Mouse (Mus musculus): Measurements from ENCODE around the gene B4galt5. TPM values are rescaled to one million over a fixed set of nuclear protein-coding genes. Genes with fewer than 3 reads are reported as not detected.

B4galt5 gene
- total and polyA plus RNA-seq, 3 experiments = 12.5 to 17.6 (median 13.5) TPM

DNA sequence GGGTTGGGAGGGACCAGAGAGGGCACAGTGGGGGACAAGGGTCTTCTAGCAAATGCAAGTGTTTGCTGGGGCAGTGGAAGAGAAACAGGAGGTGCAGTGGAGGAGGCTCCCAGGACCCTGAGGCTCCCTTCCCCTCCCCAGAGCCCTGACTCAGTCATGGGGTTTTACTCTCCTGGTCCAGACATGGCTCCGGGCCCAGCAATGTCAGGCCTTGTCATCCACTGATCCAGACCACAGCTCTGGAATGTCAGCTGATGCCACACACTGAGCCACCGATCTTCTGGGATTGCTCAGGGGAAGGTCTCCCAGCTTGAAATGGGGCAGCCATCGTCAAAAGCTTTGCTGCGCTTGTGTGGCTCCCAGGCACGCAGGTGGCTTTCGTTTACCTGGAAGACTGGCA, 38.0 kb upstream of the B4galt5 start:
- dilution Hi-C loops (cut with MboI; ENCODE audit: extremely low pct_ligation_motif_present, extremely low pct_unique_long_range_greater_than_20kb, low sequenced_read_pairs) = no loop called here
- H3K4me3 ChIP-seq (replicated peaks in 1 of 3; ENCODE audit: low read depth in 2 of 3, low read length in 2 of 3, poor library complexity in 1 of 3) = no peak overlapping the region
- H3K27me3 ChIP-seq (replicated peaks) = no peaks in the 10 kb centered on the region
- H3K79me2 ChIP-seq (replicated peaks; ENCODE audit: control insufficient read depth, extremely low read depth, insufficient read depth, poor library complexity, severe bottlenecking) = no peaks in the 10 kb centered on the region
- no peak overlapping the region for H3K27ac ChIP-seq (ENCODE audit: insufficient read depth, low read depth)
- in situ Hi-C loops (cut with MboI; ENCODE audit: low pct_ligation_motif_present, low pct_unique_long_range_greater_than_20kb, low sequenced_read_pairs) = no loop called here
- H3K9me3 ChIP-seq (replicated peaks; ENCODE audit: low read length) = peaks cover 3% of the 10 kb centered on the region
- TF ChIP-seq E2F4 (IDR thresholded peaks at IDR 0.05; ENCODE audit: insufficient replicate concordance, low read depth, low read length) (no peak), CHD2 (IDR thresholded peaks at IDR 0.05; ENCODE audit: low read length) (no peak), PAX5 (IDR thresholded peaks at IDR 0.05; ENCODE audit: low read length) (no peak), POLR2AphosphoS2 (IDR thresholded peaks at IDR 0.05; ENCODE audit: low read depth, low read length) (no peak), HCFC1 (IDR thresholded peaks at IDR 0.05; ENCODE audit: low read depth, low read length) (no peak), ZMIZ1 (IDR thresholded peaks at IDR 0.05; ENCODE audit: low read depth, low read length) (no peak), MXI1 (IDR thresholded peaks at IDR 0.05; ENCODE audit: low read depth, low read length) (no peak), RCOR1 (conservative IDR thresholded peaks at IDR 0.05; ENCODE audit: low read depth, low read length) (no peak), JUN (IDR thresholded peaks at IDR 0.05; ENCODE audit: insufficient read depth, low read depth, low read length) (no peak), MYC (IDR thresholded peaks at IDR 0.05; ENCODE audit: low read depth, low read length) (no peak), POLR2A (IDR thresholded peaks at IDR 0.05; ENCODE audit: low read depth, low read length) (no peak), IRF4 (IDR thresholded peaks at IDR 0.05; ENCODE audit: low read depth, low read length) (no peak), JUND (conservative IDR thresholded peaks at IDR 0.05; ENCODE audit: low read depth, low read length) (no peak), TCF12 (IDR thresholded peaks at IDR 0.05; ENCODE audit: low read depth, low read length) (no peak), CTCF (conservative IDR thresholded peaks at IDR 0.05 in 1 of 2, IDR thresholded peaks at IDR 0.05 in 1 of 2; ENCODE audit: low read depth in 2 of 2, low read length in 2 of 2) (no peak), MAZ (IDR thresholded peaks at IDR 0.05; ENCODE audit: low read depth, low read length) (no peak), ZNF384 (IDR thresholded peaks at IDR 0.05; ENCODE audit: low read depth, low read length) (no peak), ETS1 (conservative IDR thresholded peaks at IDR 0.05; ENCODE audit: low read depth, low read length) (no peak)
- peaks cover 23 to 56% of the 10 kb centered on the region in 2 experiments for H3K4me1 ChIP-seq (ENCODE audit: control insufficient read depth in 1 of 2, insufficient read depth in 2 of 2)
- no peak overlapping the region for H3K4me2 ChIP-seq (ENCODE audit: insufficient read depth, low read depth, poor library complexity, severe bottlenecking)
- DNase-seq (ENCODE audit: extremely low read depth) = no peak
- no peak overlapping the region for H3K9ac ChIP-seq (ENCODE audit: insufficient read depth, low read depth)
- no peaks in the 10 kb centered on the region for H3K36me3 ChIP-seq (replicated peaks in 1 of 2; ENCODE audit: control insufficient read depth in 1 of 2, insufficient read depth in 1 of 2, low read length in 1 of 2)

DNA sequence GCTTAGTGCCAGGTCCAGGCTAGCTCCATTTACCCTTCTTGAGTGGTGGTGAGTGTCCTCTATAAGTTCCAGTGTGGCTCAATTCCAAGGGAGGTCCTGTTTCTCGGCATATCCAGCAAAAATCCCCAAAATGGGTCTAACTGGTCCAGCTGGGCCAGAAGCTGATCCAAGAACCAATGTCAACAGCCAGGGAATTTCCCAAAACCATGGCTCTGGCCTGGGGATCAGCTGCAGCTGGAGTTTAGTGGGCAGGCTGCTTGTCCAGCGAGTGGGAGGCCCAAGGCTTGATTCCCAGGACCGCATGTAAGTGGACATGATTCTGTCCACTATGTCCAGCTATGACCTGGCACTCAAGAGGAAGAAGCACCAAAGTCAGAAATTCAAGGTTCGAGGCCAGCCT, 37.5 kb upstream of the B4galt5 start:
- TF ChIP-seq USF1 (IDR thresholded peaks at IDR 0.05; ENCODE audit: low read depth, low read length) (no peak), MAFK (IDR thresholded peaks at IDR 0.05; ENCODE audit: insufficient replicate concordance, low read length) (no peak), MXI1 (IDR thresholded peaks at IDR 0.05; ENCODE audit: low read depth, low read length) (no peak), SMC3 (IDR thresholded peaks at IDR 0.05; ENCODE audit: low read depth, low read length) (no peak), IRF4 (IDR thresholded peaks at IDR 0.05; ENCODE audit: low read depth, low read length) (no peak), CHD2 (IDR thresholded peaks at IDR 0.05; ENCODE audit: low read length) (no peak), GABPA (IDR thresholded peaks at IDR 0.05; ENCODE audit: insufficient replicate concordance, low read depth, low read length) (no peak), CTCF (conservative IDR thresholded peaks at IDR 0.05 in 1 of 2, IDR thresholded peaks at IDR 0.05 in 1 of 2; ENCODE audit: low read depth in 2 of 2, low read length in 2 of 2) (no peak), MAZ (IDR thresholded peaks at IDR 0.05; ENCODE audit: low read depth, low read length) (no peak), E2F4 (IDR thresholded peaks at IDR 0.05; ENCODE audit: insufficient replicate concordance, low read depth, low read length) (no peak), BHLHE40 (IDR thresholded peaks at IDR 0.05; ENCODE audit: low read depth, low read length) (no peak), MEF2A (IDR thresholded peaks at IDR 0.05; ENCODE audit: borderline replicate concordance, low read depth, low read length) (no peak), ETS1 (conservative IDR thresholded peaks at IDR 0.05; ENCODE audit: low read depth, low read length) (no peak), TCF12 (IDR thresholded peaks at IDR 0.05; ENCODE audit: low read depth, low read length) (no peak), ZC3H11A (IDR thresholded peaks at IDR 0.05; ENCODE audit: low read depth, low read length) (no peak), RCOR1 (conservative IDR thresholded peaks at IDR 0.05; ENCODE audit: low read depth, low read length) (no peak)
- H3K9me3 ChIP-seq (replicated peaks; ENCODE audit: low read length) = peaks cover 3% of the 10 kb centered on the region
- no peak overlapping the region for H3K4me3 ChIP-seq (replicated peaks in 1 of 3; ENCODE audit: low read depth in 2 of 3, low read length in 2 of 3, poor library complexity in 1 of 3)
- H3K27ac ChIP-seq (ENCODE audit: insufficient read depth, low read depth) = no peak overlapping the region
- no peak overlapping the region for H3K4me2 ChIP-seq (ENCODE audit: insufficient read depth, low read depth, poor library complexity, severe bottlenecking)
- in situ Hi-C loops (cut with MboI; ENCODE audit: low pct_ligation_motif_present, low pct_unique_long_range_greater_than_20kb, low sequenced_read_pairs) = no loop called here
- no peaks in the 10 kb centered on the region for H3K36me3 ChIP-seq (replicated peaks in 1 of 2; ENCODE audit: control insufficient read depth in 1 of 2, insufficient read depth in 1 of 2, low read length in 1 of 2)
- H3K4me1 ChIP-seq (ENCODE audit: control insufficient read depth in 1 of 2, insufficient read depth in 2 of 2) = peaks cover 26 to 61% of the 10 kb centered on the region in 2 experiments
- no peak for DNase-seq (ENCODE audit: extremely low read depth)
- no peaks in the 10 kb centered on the region for H3K27me3 ChIP-seq (replicated peaks)
- dilution Hi-C loops (cut with MboI; ENCODE audit: extremely low pct_ligation_motif_present, extremely low pct_unique_long_range_greater_than_20kb, low sequenced_read_pairs) = no loop called here
- no peak overlapping the region for H3K9ac ChIP-seq (ENCODE audit: insufficient read depth, low read depth)
- no peaks in the 10 kb centered on the region for H3K79me2 ChIP-seq (replicated peaks; ENCODE audit: control insufficient read depth, extremely low read depth, insufficient read depth, poor library complexity, severe bottlenecking)
